Mouse (Mus musculus): Measurements from ENCODE around the gene Gm11758.
"Not testable (repeated sequence)": the region's sequence is repeated elsewhere in the genome, so short reads cannot be mapped to it uniquely, and the experiment has no call there.

The Gm11758 gene

DNA sequence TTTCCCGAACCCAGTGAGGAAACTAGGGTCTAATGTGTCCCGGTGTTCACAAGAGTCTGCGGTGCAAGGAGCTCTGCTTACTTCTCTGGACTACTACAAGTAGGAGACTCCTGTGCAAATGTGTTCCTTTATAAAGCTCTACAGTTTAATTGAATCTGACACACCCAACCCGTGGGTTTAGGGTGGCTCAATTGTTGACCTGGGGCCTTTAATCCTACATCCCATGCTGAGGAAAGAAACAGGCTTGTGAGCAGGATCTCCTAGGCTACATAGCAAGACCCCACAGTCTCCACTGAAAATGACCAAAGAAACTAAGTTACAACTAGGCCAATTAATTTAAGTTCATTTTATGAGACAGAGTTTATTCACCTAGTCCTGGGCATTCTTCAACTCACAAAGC is at the start of gene Gm11758:
Gene Gm11758 (minus strand): TSS at position 101 of the 400 bp plus-strand sequence.
- not testable (repeated sequence) for TF ChIP-seq GATA4 (IDR thresholded peaks at IDR 0.05; ENCODE audit: insufficient replicate concordance, low read length)

DNA sequence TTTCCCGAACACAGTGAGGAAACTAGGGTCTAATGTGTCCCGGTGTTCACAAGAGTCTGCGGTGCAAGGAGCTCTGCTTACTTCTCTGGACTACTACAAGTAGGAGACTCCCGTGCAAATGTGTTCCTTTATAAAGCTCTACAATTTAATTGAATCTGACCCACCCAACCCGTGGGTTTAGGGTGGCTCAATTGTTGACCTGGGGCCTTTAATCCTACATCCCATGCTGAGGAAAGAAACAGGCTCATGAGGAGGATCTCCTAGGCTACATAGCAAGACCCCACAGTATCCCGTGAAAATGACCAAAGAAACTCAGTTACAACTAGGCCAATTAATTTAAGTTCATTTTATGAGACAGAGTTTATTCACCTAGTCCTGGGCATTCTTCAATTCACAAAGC is 44.6 kb upstream of the Gm11758 start, which contains the start of gene Gm11756:
Gene Gm11756 (minus strand): TSS at position 101 of the 400 bp plus-strand sequence.
- not testable (repeated sequence) for TF ChIP-seq GATA4 (IDR thresholded peaks at IDR 0.05; ENCODE audit: insufficient replicate concordance, low read length)

- not testable (repeated sequence) for TF ChIP-seq GATA4 (IDR thresholded peaks at IDR 0.05; ENCODE audit: insufficient replicate concordance, low read length)
Measured at GRCm38 (mm10) chr4:73905853-73906252, 29.8 kb upstream of the Gm11758 start, which contains the start of gene Gm13871. Gm13871 (minus strand) TSS chr4:73905953.

- not testable (repeated sequence) for TF ChIP-seq GATA4 (IDR thresholded peaks at IDR 0.05; ENCODE audit: insufficient replicate concordance, low read length)
Measured at GRCm38 (mm10) chr4:73891012-73891411, 14.9 kb upstream of the Gm11758 start, which contains the start of gene Gm11757. Gm11757 (minus strand) TSS chr4:73891112.

GRCm38 (mm10) chr4:73826587-73826986 is 49.5 kb downstream of the Gm11758 start:
- TF ChIP-seq GATA4 (IDR thresholded peaks at IDR 0.05; ENCODE audit: insufficient replicate concordance, low read length) = no peak
